Mouse (Mus musculus) stomach, embryonic 14.5 days (tissue): ENCODE data around the gene Ipo8. TPM values are rescaled to one million over a fixed set of nuclear protein-coding genes. Genes with fewer than 3 reads are reported as not detected.

ENCODE experiments used
- polyA plus RNA-seq: library from polyadenylated mRNA; unstranded; fragments of >200 nt; fragmentation: Nextera tagmentation; extraction: Ambion mirVana; gene quantifications from 2 replicates; pipeline ENCODE4 v1.2.1, GENCODE M21; 2014

Gene Ipo8
- polyA plus RNA-seq, 1 experiment from 2014 or later: 27.2 TPM

Other genes with a start within 250 kb of the Ipo8 start
- 13.9 and 14.7 TPM in 2 replicates for gene Caprin2, start 64.8 kb upstream of the Ipo8 start, polyA plus RNA-seq
- 118 and 129 TPM in 2 replicates for gene Sinhcaf, start 115.0 kb upstream of the Ipo8 start, polyA plus RNA-seq